Mouse (Mus musculus) heart, postnatal 0 days (tissue): ENCODE measurements at regions not wholly inside any gene's neighbourhood (a gene's known extent, or its start where the extent isn't known, plus 50 kb on each side); places are given as distances from the start of the nearest gene placed in this dataset.

Experiments
- ATAC-seq: fragments of 200-750 bp; cut with Nextera tagmentation; 2 replicates; pipeline ENCODE4 v1.8.0; 2017; ENCODE audit warnings: low read depth, moderate number of reproducible peaks, moderate library complexity; ENCODE audit not compliant: insufficient read depth
- DNase-seq: peaks from one replicate; pipeline ENCODE4 v3.0.0-alpha.2; 2016; ENCODE audit warnings: low spot score
- H3K27ac ChIP-seq: fragments of 300-500 bp; sonication (generic); 2 replicates; pipeline ENCODE4 v1.5.1; 2014; ENCODE audit warnings: low read depth, mild to moderate bottlenecking
- H3K27me3 ChIP-seq: fragments of 300-500 bp; sonication (generic); 2 replicates; pipeline ENCODE4 v1.6.1; 2014; ENCODE audit warnings: low read length, mixed read lengths; ENCODE audit not compliant: control insufficient read depth, insufficient read depth
- H3K36me3 ChIP-seq: fragments of 300-500 bp; sonication (generic); replicated peaks from 2 replicates; pipeline ENCODE4 v1.6.1; 2014; ENCODE audit warnings: low read length, mixed read lengths; ENCODE audit not compliant: control insufficient read depth, insufficient read depth
- H3K4me1 ChIP-seq: fragments of 300-500 bp; sonication (generic); 2 replicates; pipeline ENCODE4 v1.6.1; 2014; ENCODE audit warnings: antibody characterized with exemption; ENCODE audit not compliant: control insufficient read depth, insufficient read depth
- H3K4me2 ChIP-seq: fragments of 300-500 bp; sonication (generic); 2 replicates; pipeline ENCODE4 v1.6.1; 2014; ENCODE audit warnings: low read depth, mild to moderate bottlenecking, low read length, moderate library complexity
- H3K4me3 ChIP-seq: fragments of 300-500 bp; sonication (generic); 2 replicates; pipeline ENCODE4 v1.5.1; 2014; ENCODE audit warnings: low read depth, low read length
- H3K9ac ChIP-seq: fragments of 300-500 bp; sonication (generic); replicated peaks from 2 replicates; pipeline ENCODE4 v1.6.1; 2014; ENCODE audit warnings: low read depth, low read length, mixed read lengths
- H3K9me3 ChIP-seq: fragments of 300-500 bp; sonication (generic); replicated peaks from 2 replicates; pipeline ENCODE4 v1.6.1; 2016; ENCODE audit warnings: low read length; ENCODE audit not compliant: control insufficient read depth
- CTCF ChIP-seq: IDR thresholded peaks from 2 replicates; pipeline ENCODE4 v1.5.1; 2016; ENCODE audit warnings: antibody characterized with exemption, control low read depth, low read depth
- EP300 ChIP-seq: IDR thresholded peaks from 2 replicates; pipeline ENCODE4 v1.6.1; 2016; ENCODE audit warnings: antibody characterized with exemption, low read depth
- WGBS: fragments of 180-500 bp; shearing (Covaris S2); extraction: QIAGEN DNeasy Blood & Tissue Kit; methylation state at CpG from one replicate; pipeline ENCODE4 v1.1.7; 2014; 5-methylcytosine and 5-hydroxymethylcytosine counted together

DNA sequence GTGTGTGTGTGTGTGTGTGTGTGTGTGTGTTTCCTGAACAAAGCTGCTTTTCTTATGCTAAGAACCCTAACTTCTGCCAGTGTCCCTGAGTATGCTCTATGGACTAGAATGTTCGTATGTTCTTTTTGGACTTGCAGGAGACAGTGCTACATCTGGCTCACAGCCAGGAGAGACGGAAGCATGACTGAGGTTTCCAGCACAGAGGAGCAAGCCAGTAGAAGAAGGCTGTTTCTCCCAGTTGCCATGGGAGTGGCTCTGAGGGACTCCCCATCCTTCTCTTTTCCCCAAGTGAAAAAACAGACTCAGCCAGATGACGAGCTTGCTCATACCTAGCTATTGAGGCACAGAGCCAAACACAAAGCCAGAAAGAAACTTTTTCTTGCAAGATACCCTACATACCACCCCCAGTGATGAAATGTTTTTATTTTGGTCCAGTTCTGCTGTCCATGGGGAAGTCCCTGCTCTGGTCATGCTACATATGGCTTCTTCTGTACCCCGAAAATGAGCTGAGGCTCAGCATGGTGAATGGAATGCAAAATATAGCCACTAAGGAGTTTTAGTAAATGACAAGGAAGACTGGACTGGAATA is 582.3 kb upstream of the Nox3 start:
- Histone ChIP-seq H3K36me3 (no peaks in the 10 kb centered on the region), H3K9ac (no peak overlapping the region), H3K4me3 (no peak overlapping the region), H3K27me3 (no peaks in the 10 kb centered on the region), H3K4me1 (0 out of 2 replicates have a peak, but pooled peaks cover 3% of the 10 kb centered on the region), H3K27ac (no peak overlapping the region), H3K9me3 (no peaks in the 10 kb centered on the region), H3K4me2 (no peak overlapping the region)
- TF ChIP-seq CTCF (no peak), EP300 (no peak)
- WGBS: 45% methylated on average over 4 of the region's 4 CpGs
- DNase-seq: no peak
- no peak for ATAC-seq

DNA sequence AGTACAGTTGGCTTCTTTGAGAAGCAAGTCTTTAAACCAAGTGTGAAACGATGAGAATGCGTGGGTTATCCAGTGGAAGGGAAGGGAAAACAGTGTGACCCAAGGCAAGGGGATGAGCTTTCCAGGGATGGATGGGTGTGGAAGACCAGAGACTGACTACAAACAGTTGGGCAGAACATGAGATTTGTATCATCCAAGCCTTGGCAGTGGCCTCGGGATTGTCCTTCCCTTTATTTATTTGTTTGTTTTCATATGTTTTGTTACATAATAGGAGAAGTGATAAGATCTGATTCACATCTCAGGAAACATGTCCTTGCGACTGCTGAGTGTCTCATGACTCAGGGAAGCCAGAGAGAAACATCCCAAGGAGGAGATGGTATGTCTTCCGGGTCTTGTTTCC is 585.4 kb upstream of the Nox3 start:
- no peaks in the 10 kb centered on the region for H3K9me3 ChIP-seq
- 0 out of 2 replicates have a peak, but pooled peaks cover 3% of the 10 kb centered on the region for H3K4me1 ChIP-seq
- no peak overlapping the region for H3K4me2 ChIP-seq
- no peak for ATAC-seq
- no peak for DNase-seq
- no peaks in the 10 kb centered on the region for H3K27me3 ChIP-seq
- TF ChIP-seq CTCF (no peak), EP300 (no peak)
- 62% methylated on average over 5 of the region's 5 CpGs for WGBS
- H3K27ac ChIP-seq: no peak overlapping the region
- H3K4me3 ChIP-seq: no peak overlapping the region
- H3K36me3 ChIP-seq: no peaks in the 10 kb centered on the region
- no peak overlapping the region for H3K9ac ChIP-seq

- no peak for ATAC-seq
- no peaks in the 10 kb centered on the region for H3K36me3 ChIP-seq
- H3K4me2 ChIP-seq: no peak overlapping the region
- H3K4me3 ChIP-seq: no peak overlapping the region
- H3K9me3 ChIP-seq: no peaks in the 10 kb centered on the region
- no peak overlapping the region for H3K27ac ChIP-seq
- TF ChIP-seq EP300 (no peak), CTCF (no peak)
- H3K9ac ChIP-seq: no peak overlapping the region
- no peak for DNase-seq
- 72% methylated on average over 2 of the region's 2 CpGs for whole genome bisulfite sequencing
- H3K4me1 ChIP-seq: no peaks in the 10 kb centered on the region
- H3K27me3 ChIP-seq: no peaks in the 10 kb centered on the region
Observed at GRCm38 (mm10) chr17:4291418-4291817, 595.4 kb upstream of the Nox3 start.

DNA sequence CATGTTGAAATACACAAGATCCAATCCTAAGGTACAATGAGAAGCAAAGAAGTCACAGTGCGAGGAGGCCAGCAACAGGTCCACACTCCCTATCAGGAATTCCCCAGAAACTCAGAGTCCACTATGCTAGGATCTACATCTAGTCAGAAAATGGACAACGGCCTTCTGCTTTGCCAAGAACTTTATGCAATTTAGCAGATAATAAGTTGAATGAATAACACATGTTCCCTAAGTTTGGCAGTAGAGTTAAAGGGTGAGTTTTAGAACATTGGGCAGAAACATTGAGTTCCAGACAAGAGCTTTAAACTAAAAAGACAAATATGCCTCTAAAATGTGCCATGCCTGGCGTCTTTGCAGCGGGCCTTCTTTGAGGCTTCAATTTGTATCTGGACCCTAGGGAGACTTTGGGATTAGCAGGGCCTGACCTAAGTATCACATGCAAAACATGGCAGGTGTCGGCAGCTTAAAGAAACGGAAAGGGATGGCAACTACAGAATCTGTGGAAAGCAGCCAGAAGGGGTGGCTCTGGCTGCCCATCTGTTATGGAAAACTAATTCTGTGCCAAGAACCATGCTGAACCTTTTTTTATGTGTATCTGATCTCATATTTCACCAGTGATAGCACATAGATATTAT is 600.6 kb upstream of the Nox3 start:
- H3K27ac ChIP-seq: no peak overlapping the region
- TF ChIP-seq EP300 (no peak), CTCF (no peak)
- DNase-seq: no peak
- no peaks in the 10 kb centered on the region for H3K27me3 ChIP-seq
- H3K4me1 ChIP-seq: no peaks in the 10 kb centered on the region
- no peak overlapping the region for H3K4me3 ChIP-seq
- ATAC-seq: no peak
- WGBS: 69% methylated on average over 6 of the region's 6 CpGs
- no peaks in the 10 kb centered on the region for H3K36me3 ChIP-seq
- H3K9me3 ChIP-seq: no peaks in the 10 kb centered on the region
- no peak overlapping the region for H3K9ac ChIP-seq
- no peak overlapping the region for H3K4me2 ChIP-seq

DNA sequence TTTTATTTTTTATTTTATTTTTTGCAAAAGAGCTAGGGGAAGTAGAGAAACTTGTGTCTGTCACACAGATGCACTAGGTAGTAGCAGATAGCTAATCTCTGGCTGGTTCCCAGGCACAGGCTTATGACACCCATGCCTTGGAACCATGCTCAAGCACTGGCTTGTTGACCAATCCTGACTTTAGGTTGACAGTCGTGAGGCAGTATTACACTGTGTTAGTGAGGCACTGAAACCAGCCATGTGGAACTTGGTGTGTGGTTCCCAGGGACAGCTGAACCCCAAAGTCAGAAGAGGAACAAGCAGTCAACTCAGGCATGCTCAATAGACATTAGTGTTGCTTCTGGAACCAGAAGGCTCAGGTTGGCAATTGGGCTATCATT is 601.1 kb upstream of the Nox3 start:
- Histone ChIP-seq H3K27ac (no peak overlapping the region), H3K4me3 (no peak overlapping the region), H3K36me3 (no peaks in the 10 kb centered on the region), H3K9ac (no peak overlapping the region), H3K27me3 (no peaks in the 10 kb centered on the region), H3K4me1 (no peaks in the 10 kb centered on the region), H3K9me3 (no peaks in the 10 kb centered on the region), H3K4me2 (no peak overlapping the region)
- ATAC-seq (no peak), DNase-seq (no peak)
- WGBS: 55% methylated on average over 1 of the region's 1 CpGs
- TF ChIP-seq EP300: no peak
- no peak for TF ChIP-seq CTCF
